20 mouse cellular contexts compared by ENCODE assay signal in genomic region chr13:35976912-35977311, GRCm38 (mm10). TPM values are rescaled to one million over a fixed set of nuclear protein-coding genes. Genes with fewer than 3 reads are reported as not detected.
DNase-seq lines count a peak whose midpoint lies in the region; ATAC-seq and TF ChIP-seq lines count a peak whose summit lies in the region.
"Had no signal": no experiment of that assay in that cellular context is flagged by ENCODE, and none has a peak within 500 bp of the region (broad histone marks: within the 10 kb centered on the region; RNA-seq: fewer than 3 reads in every experiment).

No protein-coding gene starts in this region.

- no peak for DNase-seq in forebrain, embryonic 10.5 days (ENCODE audit: extremely low spot score, low spot score)
- DNase-seq in midbrain, postnatal 0 days (ENCODE audit: low spot score), result peak; percentile 44
- DNase-seq in midbrain, embryonic 11.5 days (ENCODE audit: low spot score, missing footprints), result no peak
- DNase-seq in brain, embryonic 14.5 days (ENCODE audit: low read depth), result peak; percentile 76
- DNase-seq in adrenal gland, adult 18-20 months (ENCODE audit: low spot score in 2 of 2), result no peak
- no peak for DNase-seq in adipocyte (ENCODE audit: low spot score)
- DNase-seq: adrenal gland, postnatal 14 days; cerebellum, adult 2 months; gastrocnemius, postnatal 14 days; heart, adult 2 months; heart, postnatal 14 days; kidney, adult 2 months had no signal

- 0 out of 2 replicates have a peak, but pooled peaks have one; percentile 44 for ATAC-seq in forebrain, embryonic 15.5 days (replicated peaks)
- ATAC-seq in midbrain, postnatal 0 days (ENCODE audit: low FRiP score), result no peak
- ATAC-seq in midbrain, embryonic 11.5 days (ENCODE audit: low FRiP score), result no peak
- ATAC-seq: intestine, embryonic 16.5 days had no signal

- TF ChIP-seq CTCF in midbrain, postnatal 0 days (IDR thresholded peaks at IDR 0.05), result no peak
- TF ChIP-seq CTCF in brain, embryonic 14.5 days (IDR thresholded peaks at IDR 0.05; ENCODE audit: borderline replicate concordance, extremely low read depth, insufficient read depth, insufficient read length), result no peak

- H3K36me3 ChIP-seq in forebrain, embryonic 15.5 days, result peaks cover 9% of the 10 kb centered on the region
- H3K36me3 ChIP-seq in forebrain, embryonic 10.5 days (replicated peaks), result peaks cover 31% of the 10 kb centered on the region
- H3K36me3 ChIP-seq in midbrain, postnatal 0 days (ENCODE audit: insufficient read depth, low read length), result peaks cover 13% of the 10 kb centered on the region; the same call in 1 of the 2 replicates
- no peaks in the 10 kb centered on the region for H3K36me3 ChIP-seq in midbrain, embryonic 11.5 days (ENCODE audit: control insufficient read depth, insufficient read depth, low read length)

- no peak for TF ChIP-seq POLR2A in brain, embryonic 14.5 days (IDR thresholded peaks at IDR 0.05; ENCODE audit: borderline replicate concordance, extremely low read depth, insufficient read depth, insufficient read length, poor library complexity, severe bottlenecking)

- H3K27ac ChIP-seq in forebrain, embryonic 15.5 days (replicated peaks), result no peak overlapping the region
- no peak overlapping the region for H3K27ac ChIP-seq in forebrain, embryonic 10.5 days
- no peak overlapping the region for H3K27ac ChIP-seq in midbrain, postnatal 0 days (ENCODE audit: low read depth, low read length)
- no peak overlapping the region for H3K27ac ChIP-seq in midbrain, embryonic 11.5 days (ENCODE audit: low read depth, low read length)
- H3K27ac ChIP-seq: heart, adult 2 months; heart, embryonic 15.5 days; kidney, embryonic 15.5 days had no signal

- peaks cover 11% of the 10 kb centered on the region; the same call in 1 of the 2 replicates for H3K4me1 ChIP-seq in forebrain, embryonic 15.5 days
- H3K4me1 ChIP-seq in forebrain, embryonic 10.5 days, result peaks cover 7% of the 10 kb centered on the region; the same call in 1 of the 2 replicates
- no peaks in the 10 kb centered on the region for H3K4me1 ChIP-seq in midbrain, postnatal 0 days (ENCODE audit: insufficient read depth, low read length)
- H3K4me1 ChIP-seq in midbrain, embryonic 11.5 days (ENCODE audit: control insufficient read depth, insufficient read depth, low read length), result no peaks in the 10 kb centered on the region
- H3K4me1 ChIP-seq: heart, embryonic 15.5 days; kidney, embryonic 15.5 days had no signal

- H3K9me3 ChIP-seq in forebrain, embryonic 15.5 days, result no peaks in the 10 kb centered on the region
- no peaks in the 10 kb centered on the region for H3K9me3 ChIP-seq in forebrain, embryonic 10.5 days
- H3K9me3 ChIP-seq in midbrain, postnatal 0 days (ENCODE audit: low read length), result no peaks in the 10 kb centered on the region
- H3K9me3 ChIP-seq in midbrain, embryonic 11.5 days (ENCODE audit: control insufficient read depth, low read length), result no peaks in the 10 kb centered on the region
- H3K9me3 ChIP-seq: heart, embryonic 15.5 days; kidney, embryonic 15.5 days had no signal

- no peak overlapping the region for H3K4me2 ChIP-seq in forebrain, embryonic 15.5 days (replicated peaks)
- no peak overlapping the region for H3K4me2 ChIP-seq in midbrain, postnatal 0 days (ENCODE audit: low read depth, low read length, poor library complexity, severe bottlenecking)
- H3K4me2 ChIP-seq in midbrain, embryonic 11.5 days, result no peak overlapping the region
- H3K4me2 ChIP-seq: heart, embryonic 11.5 days; heart, embryonic 15.5 days; kidney, embryonic 15.5 days had no signal

- H3K9ac ChIP-seq in forebrain, embryonic 15.5 days (replicated peaks), result no peak overlapping the region
- H3K9ac ChIP-seq in midbrain, postnatal 0 days (replicated peaks; ENCODE audit: low read length, poor library complexity, severe bottlenecking), result no peak overlapping the region
- no peak overlapping the region for H3K9ac ChIP-seq in midbrain, embryonic 11.5 days (ENCODE audit: low read length)
- H3K9ac ChIP-seq: heart, embryonic 15.5 days; kidney, embryonic 15.5 days had no signal

- H3K27me3 ChIP-seq in forebrain, embryonic 15.5 days, result no peaks in the 10 kb centered on the region
- no peaks in the 10 kb centered on the region for H3K27me3 ChIP-seq in forebrain, embryonic 10.5 days (ENCODE audit: poor library complexity, severe bottlenecking)
- H3K27me3 ChIP-seq in midbrain, postnatal 0 days (ENCODE audit: insufficient read depth, low read length), result no peaks in the 10 kb centered on the region
- H3K27me3 ChIP-seq in midbrain, embryonic 11.5 days (ENCODE audit: control insufficient read depth, insufficient read depth, low read length), result no peaks in the 10 kb centered on the region
- H3K27me3 ChIP-seq: heart, embryonic 15.5 days; kidney, embryonic 15.5 days had no signal

- WGBS in forebrain, embryonic 15.5 days, result 59% methylated on average over 7 of the region's 7 CpGs
- 93% methylated on average over 7 of the region's 7 CpGs for WGBS in forebrain, embryonic 10.5 days
- WGBS in midbrain, postnatal 0 days, result 87% methylated on average over 7 of the region's 7 CpGs
- WGBS in midbrain, embryonic 11.5 days, result 95% methylated on average over 7 of the region's 7 CpGs

- no peak overlapping the region for H3K4me3 ChIP-seq in forebrain, embryonic 15.5 days
- no peak overlapping the region for H3K4me3 ChIP-seq in forebrain, embryonic 10.5 days
- H3K4me3 ChIP-seq in midbrain, postnatal 0 days (ENCODE audit: low read depth, low read length), result no peak overlapping the region
- H3K4me3 ChIP-seq in midbrain, embryonic 11.5 days (ENCODE audit: low read depth, low read length), result no peak overlapping the region
- H3K4me3 ChIP-seq: heart, adult 2 months; heart, embryonic 15.5 days; kidney, embryonic 15.5 days had no signal

RNA-seq across cellular contexts. Expression of gene Ppp1r3g, which starts 18.3 kb away (rescaled TPM):
- polyA plus RNA-seq in forebrain, embryonic 15.5 days (2015; fragmentation: Nextera tagmentation; extraction: Ambion mirVana), result 1.4 and 1.5 TPM in 2 replicates
- 3.6 and 4.7 TPM in 2 replicates for polyA plus RNA-seq in forebrain, embryonic 10.5 days (2016; fragmentation: Nextera tagmentation; extraction: Ambion mirVana)
- 0.85 and 1.8 TPM in 2 replicates for total RNA-seq in midbrain, postnatal 0 days (2014; rRNA removed)
- polyA plus RNA-seq in midbrain, postnatal 0 days (2015; fragmentation: Nextera tagmentation; extraction: Ambion mirVana), result 0.58 and 0.70 TPM in 2 replicates
- 0.99 and 1.1 TPM in 2 replicates for polyA plus RNA-seq in midbrain, embryonic 11.5 days (2014; fragmentation: Nextera tagmentation; extraction: Ambion mirVana)
- 0.29 and 0.47 TPM in 2 replicates for polyA plus RNA-seq in brain, embryonic 14.5 days (2012; rRNA removed)
- 1 to 10 TPM in 1 of 2 experiments, under 1 TPM in 1; 0.33 to 2.7 TPM for total RNA-seq in adrenal gland, adult 18-20 months (2021)
- total RNA-seq: gastrocnemius, adult 18-20 months; gastrocnemius, postnatal 14 days; hematopoietic stem cell, adult 5-6 weeks had no signal
- polyA plus RNA-seq: gonadal fat pad, adult 2 months had no signal

Comparison
In these comparisons a context has a peak if more than half of its experiments do, and no peak if none do; other contexts are left out.
1. DNase-seq: peak in midbrain, postnatal 0 days (single experiment) and brain, embryonic 14.5 days (single experiment); none in forebrain, embryonic 10.5 days (single experiment), midbrain, embryonic 11.5 days (single experiment), adrenal gland, adult 18-20 months (0 of 2) and adipocyte (single experiment).